Mouse (Mus musculus) frontal cortex, postnatal 10 days (tissue): ENCODE data around the gene Dennd4a.

Experiments used
- DNase-seq, 2 experiments: peaks; one replicate each; pipeline ENCODE4 v3.0.0; 2022; ENCODE audit warnings: low spot score in 2 of 2, mixed read lengths in 1 of 2

The Dennd4a gene

DNA sequence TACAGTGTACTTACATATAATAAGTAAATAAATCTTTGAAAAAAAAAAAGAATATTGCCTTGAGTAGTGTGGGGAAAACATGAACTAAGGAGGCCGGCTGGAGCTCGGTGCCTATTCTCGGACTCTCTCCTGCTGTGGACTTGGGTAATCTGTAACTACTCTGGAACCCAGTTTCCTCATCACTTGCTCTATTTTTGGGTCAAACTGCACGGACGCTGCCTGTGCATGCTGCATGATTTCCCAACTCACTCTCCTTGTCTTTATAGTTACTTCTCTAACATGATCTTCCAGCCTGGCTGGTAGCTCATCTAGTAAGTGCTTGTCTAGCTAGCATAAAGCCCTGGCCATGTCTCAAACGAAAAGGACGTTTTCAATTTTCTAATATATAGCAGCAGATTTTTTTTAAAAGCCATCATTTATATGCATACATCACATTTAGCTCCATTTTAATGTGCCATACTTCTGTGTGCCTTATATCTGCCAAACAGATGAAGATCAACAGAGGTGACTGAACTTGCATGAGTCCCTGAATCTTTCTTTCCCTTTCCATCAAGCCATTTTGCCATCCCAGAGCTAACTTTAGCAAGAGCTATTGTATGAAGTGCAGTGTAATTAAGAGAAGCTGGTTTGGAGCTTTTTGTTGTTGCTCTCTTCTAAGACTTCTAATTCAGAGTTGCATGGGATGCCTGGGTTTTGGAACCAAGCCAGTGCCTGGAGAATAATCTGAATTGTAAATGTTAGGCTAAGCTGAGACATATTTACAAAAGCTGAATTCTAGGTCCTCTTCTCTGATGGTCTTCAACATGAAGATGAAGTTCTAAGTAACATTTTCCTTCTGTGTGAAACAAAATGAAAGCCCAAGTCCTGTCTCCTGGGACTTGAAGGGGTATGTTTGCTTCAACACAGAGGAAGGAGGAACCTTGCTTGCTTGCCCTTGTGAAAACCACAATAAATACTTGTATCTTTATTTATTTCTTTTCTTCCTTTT, 20.2 kb upstream of the Dennd4a start:
- no peak for DNase-seq

DNA sequence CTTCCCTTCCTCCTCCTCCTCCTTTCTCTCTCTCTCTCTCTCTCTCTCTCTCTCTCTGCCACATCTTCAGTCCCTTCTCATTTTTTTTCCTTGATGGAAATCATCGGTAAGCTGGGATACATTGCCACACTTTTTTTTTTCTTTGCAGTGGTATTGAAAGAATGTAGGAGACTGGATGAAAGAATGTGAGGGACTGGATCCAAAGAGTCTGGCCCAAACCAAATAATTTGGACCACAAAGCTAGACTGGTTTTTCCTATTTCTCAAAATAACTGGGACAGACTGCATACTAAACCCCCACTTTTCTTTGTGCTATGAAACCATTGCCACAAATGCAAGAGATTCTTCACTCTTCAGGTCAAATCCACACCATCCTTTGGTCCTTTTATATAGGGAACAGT, 19.5 kb upstream of the Dennd4a start:
- DNase-seq: no peak

DNA sequence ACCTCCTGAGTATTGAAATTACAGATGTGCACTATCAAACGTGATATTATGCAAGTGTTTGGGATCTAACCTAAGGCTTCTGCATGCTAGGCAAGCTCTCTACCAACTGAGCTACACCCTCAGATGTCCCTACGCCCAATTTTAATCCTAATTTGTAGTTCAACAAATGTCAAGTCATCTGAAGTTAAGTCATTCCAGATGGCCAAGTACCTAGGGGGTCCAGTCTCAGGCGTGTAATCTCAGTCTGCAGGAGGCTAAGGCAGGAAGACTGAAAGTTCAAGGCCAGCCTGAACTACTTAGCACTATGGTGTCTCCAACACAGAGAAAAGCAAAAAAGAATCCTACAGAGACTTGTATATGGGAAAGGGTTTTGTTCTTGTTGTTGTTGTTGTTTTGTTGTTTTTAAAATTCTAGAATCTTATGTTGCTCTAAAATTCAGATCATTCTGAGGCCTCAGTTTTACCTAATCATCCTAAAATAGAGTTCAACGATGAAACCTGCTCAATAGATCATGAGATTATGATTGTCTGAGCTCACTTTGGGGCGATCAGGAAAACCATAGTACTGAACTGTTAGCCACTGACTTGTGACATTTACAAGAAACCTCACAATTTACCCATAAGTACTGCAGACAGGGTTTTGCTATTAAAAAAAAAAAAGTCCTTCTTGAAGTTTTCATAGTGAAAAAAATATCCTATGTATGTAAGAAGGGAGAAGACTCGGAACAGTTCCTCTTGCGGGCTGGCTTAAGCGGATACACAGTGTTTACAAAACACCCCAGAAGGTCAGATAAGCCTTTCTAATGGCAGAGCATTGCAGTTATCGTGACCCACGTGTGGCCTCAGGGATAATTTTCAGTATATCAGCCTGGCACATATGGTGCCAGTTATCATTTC, 18.5 kb upstream of the Dennd4a start:
- no peak for DNase-seq

DNA sequence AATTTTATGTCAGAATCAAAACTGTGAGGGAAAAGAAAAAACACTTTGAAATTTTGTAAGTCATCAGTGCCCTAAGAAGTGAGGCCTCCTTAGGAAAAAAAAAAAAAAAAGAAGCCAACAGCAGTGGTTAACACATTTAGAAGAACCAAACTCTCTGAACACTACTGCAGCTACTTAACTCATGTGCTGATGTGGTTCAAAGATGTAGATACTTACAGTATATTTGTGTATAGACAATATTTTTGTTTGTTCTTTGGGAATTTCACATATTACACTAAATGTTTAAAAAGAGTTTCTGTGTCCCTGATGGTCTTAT, 17.9 kb upstream of the Dennd4a start:
- DNase-seq: no peak

DNA sequence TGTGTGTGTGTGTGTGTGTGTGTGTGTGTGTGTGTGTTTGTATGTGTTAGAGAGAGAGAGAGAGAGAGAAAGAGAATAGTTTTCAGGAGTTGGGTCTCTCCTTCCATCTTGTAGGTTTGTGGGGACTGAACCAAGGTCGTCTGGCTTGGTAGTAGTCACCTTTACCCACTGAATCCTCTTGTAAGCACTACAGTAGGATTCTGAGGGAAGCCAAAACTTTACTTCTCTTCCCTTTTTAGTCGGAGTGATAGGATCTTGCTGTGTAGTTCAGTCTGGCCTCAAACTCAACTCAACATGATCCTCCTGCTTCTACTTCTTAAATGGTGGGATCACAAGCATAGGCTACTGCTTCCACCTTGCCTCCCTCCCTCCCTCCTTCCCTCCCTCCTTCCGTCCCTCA, 17.3 kb upstream of the Dennd4a start:
- no peak for DNase-seq

DNA sequence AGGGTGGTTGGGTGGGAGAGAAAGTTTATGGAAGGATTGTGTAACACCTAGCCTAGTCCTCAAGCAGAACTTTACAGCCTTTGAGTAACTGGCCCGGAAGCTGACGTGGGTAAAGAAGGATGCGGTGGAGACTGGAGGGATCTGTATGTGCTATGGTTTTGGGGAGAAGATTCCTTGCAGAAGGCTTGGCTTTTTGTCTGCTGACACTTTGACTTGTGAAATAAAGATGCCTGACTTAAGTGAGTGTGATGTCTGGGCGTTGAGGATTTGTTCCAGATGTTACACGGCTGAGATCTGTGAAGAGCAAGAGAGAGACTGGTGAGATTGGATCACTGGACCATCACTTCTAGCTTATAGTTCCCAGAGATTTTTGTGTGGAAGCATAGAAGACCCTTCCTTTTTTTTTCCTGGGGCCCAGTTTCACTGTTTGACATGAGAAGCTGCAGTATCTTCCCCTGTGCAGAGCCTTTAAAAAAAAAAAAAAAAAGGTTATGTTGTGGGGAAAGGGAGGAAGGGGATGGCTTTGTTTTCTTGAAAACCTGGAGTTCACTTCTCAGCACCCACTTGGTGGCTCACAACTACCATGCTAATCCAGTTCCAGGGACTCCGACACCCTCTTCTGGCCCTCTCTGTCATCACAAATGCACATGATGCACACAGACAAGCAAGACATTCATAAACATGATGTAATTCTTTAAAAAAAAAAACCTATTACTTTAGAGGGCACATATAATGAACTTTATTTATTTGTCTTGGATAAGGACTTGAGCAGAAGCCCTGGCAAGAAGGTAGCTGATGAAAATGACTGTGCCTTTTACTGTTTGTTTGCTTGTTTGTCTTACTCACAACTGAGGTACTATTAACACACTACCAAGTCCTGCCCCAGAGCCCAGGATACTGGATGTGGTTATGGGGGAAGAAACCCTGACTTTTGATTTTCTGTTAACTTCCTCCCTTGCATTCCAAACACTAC, 16.4 kb upstream of the Dennd4a start:
- DNase-seq: no peak

DNA sequence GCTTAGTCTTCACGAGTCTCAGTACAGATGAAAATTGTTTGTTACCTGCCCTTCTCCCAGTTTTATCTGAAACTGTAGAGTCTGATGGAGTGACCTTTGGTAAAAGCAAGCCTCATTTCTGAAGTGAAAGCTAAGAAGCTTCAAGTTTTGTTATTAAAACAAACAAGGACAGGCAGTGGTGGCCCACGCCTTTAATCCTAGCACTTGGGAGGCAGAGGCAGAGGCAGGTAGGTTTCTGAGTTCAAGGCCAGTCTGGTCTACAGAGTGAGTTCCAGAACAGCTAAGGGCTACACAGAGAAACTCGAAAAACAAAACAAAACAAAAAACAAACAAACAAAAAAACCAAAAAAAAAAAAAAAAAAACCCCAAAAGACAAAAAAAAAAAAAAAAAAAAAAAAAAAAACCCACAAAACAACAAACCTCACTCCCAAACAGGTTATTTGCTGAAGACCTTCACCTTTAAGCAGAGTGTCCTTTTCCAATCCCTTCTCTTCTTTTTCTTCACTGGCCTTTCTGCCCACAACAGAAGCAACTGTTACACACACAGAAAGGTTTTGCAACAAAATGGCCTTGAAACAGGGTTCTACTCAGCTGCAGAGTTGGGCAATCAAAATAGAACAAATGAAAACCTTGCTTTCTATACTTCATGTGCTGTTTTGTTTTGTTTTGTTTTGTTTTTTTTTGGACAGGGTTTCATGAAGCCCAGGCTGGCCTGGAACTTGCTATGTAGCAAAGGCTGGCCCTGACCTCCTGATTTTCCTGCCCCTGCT, 15.1 kb upstream of the Dennd4a start:
- no peak for DNase-seq

DNA sequence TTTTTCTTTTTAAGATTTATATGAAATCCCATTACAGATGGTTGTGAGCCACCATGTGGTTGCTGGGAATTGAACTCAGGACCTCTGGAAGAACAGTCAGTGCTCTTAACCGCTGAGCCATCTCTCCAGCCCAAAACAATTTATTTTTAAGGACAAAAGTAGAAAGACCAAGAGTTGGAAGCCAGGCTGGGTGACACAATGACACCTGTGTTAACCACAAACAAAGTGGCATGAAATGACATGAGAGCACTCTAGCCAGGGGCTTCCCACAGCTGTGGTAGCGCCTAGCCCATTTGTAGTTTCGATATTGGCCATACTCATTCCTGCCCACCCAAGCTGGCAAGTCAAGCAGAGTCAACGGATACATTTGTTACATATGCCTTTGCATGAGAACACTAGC, 13.7 kb upstream of the Dennd4a start:
- DNase-seq: no peak

DNA sequence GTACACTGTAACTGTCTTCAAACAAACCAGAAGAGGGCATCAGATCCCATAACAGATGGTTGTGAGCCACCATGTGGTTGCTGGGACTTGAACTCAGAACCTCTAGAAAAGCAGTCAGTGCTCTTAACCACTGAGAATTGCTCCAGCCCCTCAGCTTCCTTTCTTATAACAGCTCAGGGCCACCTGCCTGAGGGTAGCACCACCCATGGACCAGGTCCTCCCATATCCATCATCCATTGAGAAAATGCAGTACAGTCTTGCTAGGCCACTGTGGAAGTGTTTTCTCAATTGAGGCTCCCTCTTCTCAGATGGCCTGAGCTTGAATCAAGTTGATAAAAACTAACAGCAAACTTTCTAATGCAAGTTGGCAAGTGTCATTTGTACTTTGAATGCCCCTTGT, 13.0 kb upstream of the Dennd4a start:
- no peak for DNase-seq

DNA sequence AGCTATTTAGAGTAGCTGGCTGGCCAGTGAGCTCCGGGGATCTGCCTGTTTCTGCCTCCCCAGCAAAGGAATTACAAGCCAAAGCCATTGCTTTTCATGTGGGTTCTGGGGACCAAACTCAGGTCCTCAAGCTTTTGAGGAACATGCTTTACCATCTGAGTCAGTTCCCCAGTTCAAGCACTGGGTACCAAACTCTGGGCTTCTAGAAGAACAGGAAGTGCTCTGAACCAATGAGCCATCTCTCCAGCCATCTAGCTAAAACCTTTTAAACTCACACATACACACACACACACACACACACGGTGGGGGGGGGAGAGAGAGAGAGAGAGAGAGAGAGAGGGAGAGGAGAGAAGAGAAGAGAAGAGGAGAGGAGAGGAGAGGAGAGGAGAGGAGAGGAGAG, 12.3 kb upstream of the Dennd4a start:
- DNase-seq: no peak

DNA sequence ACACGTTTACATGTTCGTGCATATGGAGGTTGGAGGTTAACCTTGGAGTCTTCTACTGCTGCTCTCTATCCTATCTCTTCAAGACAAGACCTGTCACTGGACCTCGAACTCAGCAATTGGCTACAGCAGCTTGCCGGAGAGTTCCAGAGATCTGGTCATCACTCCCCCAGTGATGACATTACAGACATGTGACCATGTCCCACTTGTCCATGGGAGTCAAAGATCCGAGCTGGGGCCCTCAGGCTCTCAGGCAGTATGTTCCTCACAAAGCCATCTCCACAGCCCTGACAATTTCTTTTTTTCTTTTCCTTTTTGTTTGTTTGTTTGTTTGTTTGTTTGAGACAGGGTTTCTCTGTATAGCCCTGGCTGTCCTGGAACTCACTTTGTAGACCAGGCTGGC, 11.6 kb upstream of the Dennd4a start:
- no peak for DNase-seq

DNA sequence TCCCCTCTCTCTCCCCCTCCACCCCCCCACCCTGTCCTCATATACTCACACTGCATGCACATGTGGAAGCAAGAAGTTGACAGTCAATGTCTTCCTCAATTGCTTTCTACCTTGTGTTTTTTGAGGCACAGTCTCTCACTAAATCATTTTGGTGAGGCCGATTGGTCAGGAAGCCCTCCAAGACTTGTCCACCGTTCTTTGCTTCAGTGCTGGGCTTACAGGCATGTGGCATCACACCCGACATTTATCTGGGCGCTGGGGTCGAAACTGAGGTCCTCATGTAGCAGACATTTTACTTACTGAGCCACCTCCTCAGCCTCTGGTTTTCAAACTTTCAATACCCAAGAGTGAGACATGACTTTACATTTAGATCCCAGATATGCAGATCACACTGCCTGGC, 8.6 kb upstream of the Dennd4a start:
- no peak for DNase-seq

DNA sequence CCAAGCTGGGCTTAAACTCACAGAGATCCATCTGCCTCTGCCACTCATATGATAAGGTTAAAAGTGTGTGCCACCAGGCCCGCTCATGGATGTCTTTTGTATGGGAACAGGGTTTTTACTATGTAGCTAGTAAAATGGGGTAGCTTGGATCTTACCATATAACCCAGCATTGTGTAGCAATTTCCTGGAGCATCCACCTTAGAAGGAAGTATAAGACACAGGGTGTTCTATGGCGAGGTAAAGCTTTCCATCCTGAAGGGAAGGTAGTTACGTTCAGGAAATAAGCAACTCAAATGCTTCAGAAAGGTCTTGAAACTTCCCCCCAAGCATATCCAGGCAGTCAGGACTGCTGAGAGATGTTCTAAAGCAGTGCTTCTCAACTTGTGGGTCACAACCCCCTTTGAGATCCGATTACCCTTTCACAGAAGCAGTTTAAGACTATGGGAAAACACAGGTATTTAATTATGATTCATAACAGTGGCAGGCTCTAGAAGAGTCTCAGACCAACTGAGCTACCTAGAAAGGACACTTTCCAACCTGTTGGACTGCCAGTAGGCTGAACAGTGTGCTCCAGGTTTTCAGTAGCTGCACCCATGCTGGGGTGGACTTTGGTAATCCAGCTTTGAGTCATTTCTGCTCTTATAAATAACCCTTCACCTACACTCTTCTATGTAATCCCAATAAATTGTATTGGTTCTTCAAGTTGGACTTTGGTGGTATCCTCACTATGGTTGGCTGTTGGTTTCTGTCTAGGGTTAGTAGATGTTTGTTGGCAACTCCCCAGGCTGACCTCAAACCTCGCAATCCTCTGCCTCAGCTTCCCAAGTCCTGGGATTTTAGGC, 7.5 kb upstream of the Dennd4a start:
- DNase-seq: no peak

DNA sequence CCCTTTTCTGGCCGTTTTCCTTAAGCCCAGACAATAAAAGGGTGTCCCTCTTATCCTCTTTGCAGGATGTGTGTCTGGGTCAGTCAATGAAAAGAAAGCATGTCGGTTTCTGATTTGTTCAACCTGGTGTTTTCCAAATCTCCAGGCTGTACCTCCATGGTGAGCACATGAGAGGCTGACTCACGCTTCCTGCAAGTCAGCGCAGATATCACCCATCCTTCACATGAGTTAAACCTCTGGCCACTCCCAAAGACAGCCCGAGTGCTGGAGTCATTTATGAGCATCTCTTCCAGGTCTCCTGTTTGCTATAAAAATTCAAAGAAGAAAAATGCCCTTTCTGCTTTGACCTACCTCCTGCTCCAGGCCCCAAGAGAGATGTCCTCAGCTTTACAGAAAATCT, 5.3 kb upstream of the Dennd4a start:
- DNase-seq: no peak

DNA sequence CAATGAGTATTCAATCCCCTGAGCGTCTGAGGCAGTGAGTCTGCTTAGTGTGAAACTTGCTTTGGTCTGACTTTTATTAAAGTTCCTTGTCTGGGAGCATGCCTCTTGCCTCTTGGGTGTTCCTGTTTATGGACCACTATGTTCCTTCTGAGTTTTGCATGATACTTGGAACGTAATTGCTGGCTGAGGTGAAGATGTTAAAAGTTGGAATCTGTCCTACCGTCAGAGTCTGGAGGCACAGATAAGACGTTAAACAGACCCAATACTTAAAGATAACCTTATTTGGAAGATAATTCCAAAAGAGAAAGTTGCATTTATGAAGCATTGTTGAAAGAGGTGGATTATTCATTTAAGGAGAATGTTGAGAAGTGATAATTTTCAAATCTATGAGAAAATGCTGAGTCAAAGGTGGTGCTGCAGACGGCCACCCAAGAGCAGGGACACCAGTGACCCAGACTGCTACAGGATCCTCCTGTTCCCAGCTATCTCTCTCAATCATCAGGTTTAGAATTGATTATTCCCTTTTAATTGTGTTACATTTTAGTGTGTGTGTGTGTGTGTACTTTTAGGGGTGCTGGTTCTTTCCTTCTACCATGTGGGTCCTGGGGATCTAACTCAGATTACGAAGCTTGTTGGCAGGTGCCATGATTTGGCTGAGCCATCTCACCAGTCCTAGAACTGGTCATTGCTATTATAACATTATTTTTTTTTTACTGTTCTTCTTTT, 4.6 kb upstream of the Dennd4a start:
- no peak for DNase-seq

DNA sequence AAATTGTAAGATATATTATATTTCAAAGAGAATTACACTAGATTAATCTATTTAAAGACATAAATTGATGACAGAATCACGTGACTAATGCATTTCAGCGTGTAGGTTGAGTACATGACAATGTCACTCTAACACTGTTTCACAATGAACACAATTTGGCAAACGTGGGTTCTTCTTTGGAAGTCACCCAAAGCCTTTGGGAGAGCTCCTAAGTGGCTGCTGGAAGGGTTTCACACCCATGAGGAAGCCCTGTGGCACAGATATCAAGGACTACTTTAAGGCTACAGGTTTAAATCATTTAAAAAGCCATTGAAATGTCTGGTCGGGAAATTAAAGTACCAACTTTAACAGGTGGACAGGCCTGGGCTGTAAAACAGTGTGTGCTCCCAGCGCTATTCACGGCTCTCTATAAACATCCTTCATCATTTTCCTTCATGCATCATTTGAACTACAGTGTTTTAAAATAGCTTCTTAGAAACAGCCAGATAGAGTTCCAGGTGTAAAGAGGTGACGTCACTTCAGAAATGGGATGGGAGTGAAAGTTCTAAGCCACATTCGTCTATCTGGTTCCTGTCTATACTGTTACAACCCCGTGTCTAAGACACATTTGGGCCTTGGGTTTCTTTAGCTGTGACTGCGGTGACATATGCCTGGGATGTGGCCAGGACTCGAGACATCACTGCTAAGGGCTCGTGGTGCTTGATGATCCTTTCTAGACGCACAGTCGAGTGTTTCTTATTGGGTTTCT, 3.9 kb upstream of the Dennd4a start:
- DNase-seq: no peak

DNA sequence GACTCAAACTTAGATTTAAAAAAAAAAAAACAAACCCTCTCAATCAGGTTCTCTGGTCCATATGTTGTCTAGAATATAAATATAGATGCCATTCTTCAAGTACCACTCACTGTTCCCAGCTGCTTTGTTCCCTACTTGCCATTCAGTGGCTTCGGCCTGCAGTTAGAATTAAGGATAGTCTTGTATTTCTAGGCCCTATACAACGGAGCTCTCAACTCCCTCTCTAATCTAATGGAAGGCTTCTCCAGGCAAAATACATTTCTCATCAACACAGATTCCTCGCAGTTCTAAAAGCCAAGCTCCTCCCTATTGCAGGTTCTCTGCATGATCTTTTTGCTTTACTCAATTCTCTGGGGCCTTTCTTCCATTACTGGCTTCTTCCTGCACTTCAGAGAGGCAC, 1.3 kb upstream of the Dennd4a start:
- DNase-seq: no peak
